Mouse (Mus musculus) bone marrow, adult 2 months (tissue): ENCODE measurements around the gene Il16. TPM values are rescaled to one million over a fixed set of nuclear protein-coding genes. Genes with fewer than 3 reads are reported as not detected.

Experiments
- H3K27ac ChIP-seq: fragments of 200-500 bp; 2 replicates; pipeline ENCODE4 v1.5.1; 2012; ENCODE audit warnings: low read depth, mild to moderate bottlenecking, control low read depth, inconsistent platforms, low read length; ENCODE audit not compliant: control insufficient read depth, poor library complexity, insufficient read depth
- H3K4me1 ChIP-seq: fragments of 200-500 bp; 2 replicates; pipeline ENCODE4 v1.6.1; 2011; ENCODE audit warnings: low read length; ENCODE audit not compliant: control insufficient read depth, insufficient read depth
- H3K4me3 ChIP-seq: fragments of 200-500 bp; replicated peaks from 2 replicates; pipeline ENCODE3; 2011; ENCODE audit warnings: mild to moderate bottlenecking, low read depth, low read length, control low read depth; ENCODE audit not compliant: control insufficient read depth
- CTCF ChIP-seq: fragments of 200-500 bp; IDR thresholded peaks from 2 replicates; pipeline ENCODE4 v1.5.1; 2011; ENCODE audit warnings: low read length, control low read depth; ENCODE audit not compliant: control insufficient read depth, insufficient read depth
- POLR2A ChIP-seq: fragments of 200-500 bp; IDR thresholded peaks from 2 replicates; pipeline ENCODE4 v1.6.1; 2011; ENCODE audit warnings: low read depth, mild to moderate bottlenecking, control low read depth, low read length, borderline replicate concordance; ENCODE audit not compliant: control insufficient read depth
- WGBS: fragments of 180-500 bp; shearing (Covaris S2); methylation state at CpG from one replicate; pipeline ENCODE4 v1.1.7; 2018; 5-methylcytosine and 5-hydroxymethylcytosine counted together
- polyA plus RNA-seq: library from polyadenylated mRNA; stranded (reverse); fragments of >200 nt; gene quantifications from 2 replicates; pipeline ENCODE4 v1.2.4, GENCODE M21; 2011; ENCODE audit warnings: low replicate concordance; ENCODE audit not compliant: missing spikeins, insufficient read depth, insufficient read length

Il16 gene
- polyA plus RNA-seq, 1 experiment: 43.4 TPM

DNA sequence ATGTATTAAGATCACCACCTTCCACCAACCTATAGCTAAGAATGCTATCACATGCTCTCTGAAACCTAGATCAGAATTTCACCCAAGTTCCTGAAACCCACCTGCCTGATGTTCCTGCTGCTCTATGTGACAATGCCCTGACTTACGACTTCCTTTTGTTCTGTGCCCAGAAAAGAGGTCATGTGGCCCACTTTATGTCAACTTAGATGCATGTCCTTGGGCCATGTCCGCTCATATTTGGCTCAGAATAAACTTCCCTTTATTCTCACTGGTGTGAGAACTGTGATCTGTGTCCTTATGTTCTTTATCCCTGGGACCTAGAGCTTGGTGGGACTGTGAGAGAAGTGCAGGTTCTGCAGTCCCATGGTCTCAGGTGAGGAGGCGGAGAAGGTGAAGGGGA is 68.2 kb downstream of the Il16 start:
- 33% methylated on average over 3 of the region's 3 CpGs for WGBS
- no peaks in the 10 kb centered on the region for H3K4me1 ChIP-seq
- TF ChIP-seq CTCF (no peak), POLR2A (no peak)
- H3K27ac ChIP-seq: no peak overlapping the region
- H3K4me3 ChIP-seq: no peak overlapping the region

DNA sequence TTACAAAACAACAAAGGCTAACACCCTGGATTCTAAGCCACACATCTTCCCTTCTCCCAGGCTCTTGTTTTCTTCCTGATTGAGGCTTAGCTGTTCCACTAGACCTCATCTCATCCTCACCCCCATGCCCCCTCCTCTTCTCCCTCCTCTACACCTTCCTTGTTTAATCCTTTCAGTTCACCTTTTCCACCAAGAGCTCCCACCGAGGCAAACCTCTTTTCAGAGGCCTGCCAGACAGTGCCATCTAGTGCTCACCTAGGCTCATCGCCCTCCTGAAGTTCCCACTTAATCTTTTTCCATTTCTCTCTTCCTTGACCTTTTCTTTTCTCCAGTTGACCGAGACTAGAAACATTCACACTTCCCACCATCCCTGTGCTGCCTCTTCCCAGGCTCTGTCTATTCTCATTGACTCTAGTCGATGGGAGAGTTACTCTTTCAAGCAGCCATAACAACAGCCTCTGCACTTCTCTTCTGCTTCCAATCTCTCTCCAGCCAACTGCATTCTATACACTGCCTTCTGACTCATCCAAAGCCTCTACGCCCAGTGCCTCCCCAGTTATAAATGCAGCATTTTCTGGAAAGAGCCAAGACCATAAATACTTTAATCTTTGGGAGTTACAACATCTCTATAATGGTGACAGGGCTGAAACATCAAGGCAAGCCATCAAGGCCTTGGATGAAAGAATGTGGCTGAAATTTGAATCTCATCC is 69.8 kb downstream of the Il16 start:
- WGBS: 27% methylated on average over 5 of the region's 5 CpGs

DNA sequence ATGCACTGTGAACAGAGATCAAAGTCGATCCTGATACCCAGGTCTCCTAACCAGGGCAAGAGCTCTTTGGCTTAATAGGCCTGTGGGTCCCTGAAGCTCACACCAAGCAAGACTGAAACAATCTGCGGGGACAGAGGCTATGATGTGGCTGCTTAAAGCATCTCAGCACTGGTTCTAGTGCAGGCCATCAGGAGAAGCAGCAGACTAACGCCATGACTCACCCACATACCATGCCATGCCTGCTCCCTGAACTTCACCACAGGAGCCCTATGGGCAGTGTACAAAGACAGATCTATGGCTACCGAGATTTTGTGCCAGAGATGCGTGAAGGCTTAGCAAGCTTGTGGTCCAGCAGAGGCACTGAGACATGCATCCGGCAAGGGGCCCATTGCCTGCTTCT is 74.0 kb downstream of the Il16 start:
- H3K4me1 ChIP-seq: peaks cover 7% of the 10 kb centered on the region
- 85% methylated on average over 6 of the region's 6 CpGs for WGBS
- TF ChIP-seq POLR2A: no peak
- no peak for TF ChIP-seq CTCF
- H3K4me3 ChIP-seq: no peak overlapping the region
- H3K27ac ChIP-seq: no peak overlapping the region

More for the DNA sequence above, 69.8 kb downstream of the Il16 start:
- H3K4me3 ChIP-seq: no peak overlapping the region
- H3K27ac ChIP-seq: no peak overlapping the region
- H3K4me1 ChIP-seq: no peaks in the 10 kb centered on the region
- no peak for TF ChIP-seq POLR2A
- peak; percentile 88 for TF ChIP-seq CTCF

DNA sequence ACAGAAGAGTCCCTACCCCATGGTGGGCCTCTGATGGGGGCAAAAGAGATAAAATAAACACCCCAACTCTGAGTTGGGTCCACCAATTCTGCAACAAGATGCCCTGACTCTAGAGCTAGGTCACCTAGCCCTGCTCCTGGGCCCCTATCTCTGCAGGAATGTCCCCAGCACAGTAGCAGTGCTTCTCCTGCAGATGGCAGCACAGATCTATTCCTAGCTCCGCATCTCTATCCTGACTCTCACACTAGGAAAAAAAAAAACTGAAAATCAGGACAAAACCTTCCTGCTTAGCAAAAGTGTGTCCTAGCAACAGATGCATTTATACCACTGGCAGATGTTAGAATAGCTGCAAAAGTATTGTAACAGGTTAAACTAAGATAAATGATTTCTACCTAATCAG is 76.8 kb downstream of the Il16 start:
- Histone ChIP-seq H3K4me1 (peaks cover 7% of the 10 kb centered on the region), H3K4me3 (no peak overlapping the region), H3K27ac (peak overlapping the region; percentile 41; the same call in 1 of the 2 replicates)
- 38% methylated on average over 1 of the region's 1 CpGs for WGBS
- TF ChIP-seq POLR2A: no peak
- TF ChIP-seq CTCF: peak; percentile 62

DNA sequence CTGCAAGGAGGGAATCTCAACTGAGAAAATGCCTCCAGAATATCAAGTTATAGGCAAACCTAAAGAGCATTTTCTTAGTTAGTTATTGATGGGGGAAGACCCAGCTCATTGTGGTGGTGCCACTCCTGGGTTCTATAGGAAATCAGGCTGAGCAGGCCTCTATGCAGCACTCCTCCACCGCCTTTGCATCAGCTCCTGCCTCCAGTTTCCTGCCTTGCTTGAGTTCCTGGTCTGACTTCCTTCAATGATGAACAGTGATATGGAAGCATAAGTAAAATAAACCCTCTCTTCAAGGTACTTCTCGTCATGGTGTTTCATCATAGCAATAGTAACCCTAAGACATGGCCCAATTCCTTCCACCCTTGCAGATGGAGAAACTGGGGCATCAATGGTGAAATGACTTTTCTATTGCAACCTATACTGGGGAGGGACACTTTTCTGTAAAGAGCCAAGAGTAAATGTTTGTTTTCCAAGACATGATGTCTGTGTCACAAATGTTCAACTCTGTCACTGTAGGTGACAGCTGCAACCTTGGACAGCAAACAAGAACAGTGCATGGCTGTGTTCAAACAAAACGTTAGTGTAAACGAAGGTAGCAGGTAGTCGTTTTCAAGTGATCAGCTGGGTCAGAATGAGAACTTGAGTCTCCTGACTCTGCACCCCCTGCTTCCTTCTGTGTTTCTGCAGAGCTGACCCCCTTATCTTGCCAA is 77.4 kb downstream of the Il16 start:
- Histone ChIP-seq H3K4me1 (peaks cover 7% of the 10 kb centered on the region), H3K4me3 (no peak overlapping the region), H3K27ac (no peak overlapping the region)
- no peak for TF ChIP-seq CTCF
- TF ChIP-seq POLR2A: no peak
- WGBS: 44% methylated on average over 5 of the region's 5 CpGs

DNA sequence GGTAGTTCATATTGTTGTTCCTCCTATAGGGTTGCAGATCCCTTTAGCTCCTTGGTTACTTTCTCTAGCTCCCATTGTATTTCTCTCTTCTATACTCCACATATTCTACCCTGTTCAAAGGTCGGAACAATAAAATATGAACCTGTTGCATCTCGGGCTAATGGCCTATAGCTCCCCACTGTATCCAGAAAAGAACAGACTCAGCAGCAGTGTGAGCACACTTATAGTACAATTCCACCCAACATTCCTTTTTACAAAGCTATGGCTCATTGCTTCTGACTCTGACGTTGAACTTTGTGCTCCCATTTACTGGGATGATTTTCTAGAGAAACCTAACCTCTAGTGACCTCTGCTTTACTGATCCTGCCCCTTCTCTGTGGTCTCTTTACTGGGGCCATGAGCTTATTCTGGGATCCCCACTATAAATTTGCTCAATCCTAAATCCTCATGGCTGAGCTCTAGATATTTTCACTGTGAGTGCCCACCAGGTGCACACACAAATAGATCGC is 79.4 kb downstream of the Il16 start:
- no peak overlapping the region for H3K4me3 ChIP-seq
- H3K27ac ChIP-seq: no peak overlapping the region
- peaks cover 10% of the 10 kb centered on the region for H3K4me1 ChIP-seq
- WGBS: 88% methylated on average over 4 of the region's 4 CpGs
- TF ChIP-seq POLR2A (no peak), CTCF (no peak)

DNA sequence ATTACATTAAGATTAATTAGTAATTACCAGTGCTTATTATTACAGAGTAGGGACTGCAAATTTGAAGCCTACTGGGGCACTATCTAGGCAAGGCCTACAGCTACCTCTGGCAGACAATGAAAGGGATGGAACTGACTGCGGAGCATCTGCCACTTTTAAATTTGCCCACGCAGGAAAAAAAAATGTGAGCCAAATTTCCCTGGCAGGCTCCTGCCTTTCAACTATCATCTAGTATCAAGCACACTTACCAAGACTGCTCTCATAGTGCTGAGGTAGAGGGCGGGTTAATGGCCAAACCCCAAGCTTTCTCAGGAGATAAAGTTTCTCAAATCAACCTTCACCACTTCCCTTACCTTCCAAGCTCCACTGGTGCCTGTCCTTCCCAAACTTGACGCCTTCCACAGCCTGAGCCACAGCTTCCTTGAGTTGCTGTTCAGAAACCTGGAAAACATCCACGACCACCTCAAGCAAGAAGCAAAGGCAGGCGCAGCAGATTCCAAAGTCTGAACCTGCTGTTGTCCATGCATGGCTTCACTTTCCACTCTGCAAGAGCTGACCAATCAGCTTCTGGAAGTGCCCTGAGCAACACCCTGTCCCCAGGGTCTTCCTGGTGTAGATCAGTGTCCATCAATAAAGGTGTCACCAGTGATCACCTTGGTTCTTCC is 82.7 kb downstream of the Il16 start:
- Histone ChIP-seq H3K4me3 (no peak overlapping the region), H3K27ac (no peak overlapping the region), H3K4me1 (peaks cover 16% of the 10 kb centered on the region)
- TF ChIP-seq POLR2A: no peak
- TF ChIP-seq CTCF: no peak
- 67% methylated on average over 6 of the region's 6 CpGs for WGBS

DNA sequence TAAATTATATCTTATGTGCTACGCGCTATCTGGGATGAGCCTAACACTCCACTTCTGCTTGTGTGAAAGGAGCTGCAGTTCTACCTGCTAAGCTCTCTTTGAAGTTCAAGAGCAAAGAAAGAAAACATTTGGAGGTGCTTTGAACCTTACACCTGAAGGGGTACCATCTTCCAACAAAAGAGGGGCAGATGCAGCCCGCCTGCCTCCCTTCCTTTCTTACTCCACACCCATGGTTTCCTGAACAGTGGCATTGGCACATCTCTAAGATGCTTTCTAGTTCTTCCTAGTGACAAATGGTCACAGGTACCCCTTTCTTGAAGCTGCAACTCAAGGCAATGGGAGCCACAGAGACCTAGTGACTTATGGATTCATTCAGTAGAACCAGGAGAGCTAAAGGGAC is 83.8 kb downstream of the Il16 start:
- 72% methylated on average over 3 of the region's 3 CpGs for WGBS
- Histone ChIP-seq H3K4me1 (peaks cover 15% of the 10 kb centered on the region), H3K27ac (no peak overlapping the region), H3K4me3 (no peak overlapping the region)
- TF ChIP-seq POLR2A: no peak
- no peak for TF ChIP-seq CTCF
